Mouse (Mus musculus) lung, embryonic 14.5 days (tissue): ENCODE data around the gene Smim24. TPM values are rescaled to one million over a fixed set of nuclear protein-coding genes. Genes with fewer than 3 reads are reported as not detected.

ENCODE experiments used
- ATAC-seq: fragments of 200-750 bp; cut with Nextera tagmentation; 2 replicates; pipeline ENCODE4 v1.8.0; 2017; ENCODE audit warnings: mild to moderate bottlenecking, moderate TSS enrichment, moderate library complexity; ENCODE audit not compliant: insufficient read depth
- DNase-seq: peaks from one replicate; pipeline ENCODE4 v3.0.0-alpha.2; 2015
- H3K27ac ChIP-seq: fragments of 300-500 bp; sonication (generic); 2 replicates; pipeline ENCODE4 v1.5.1; 2014; ENCODE audit warnings: low read depth, mild to moderate bottlenecking, moderate library complexity
- H3K27me3 ChIP-seq: fragments of 300-500 bp; sonication (generic); 2 replicates; pipeline ENCODE4 v1.6.1; 2014; ENCODE audit warnings: low read length, control low read depth; ENCODE audit not compliant: insufficient read depth
- H3K36me3 ChIP-seq: fragments of 300-500 bp; sonication (generic); 2 replicates; pipeline ENCODE4 v1.6.1; 2014; ENCODE audit warnings: control low read depth; ENCODE audit not compliant: insufficient read depth
- H3K4me1 ChIP-seq: fragments of 300-500 bp; sonication (generic); 2 replicates; pipeline ENCODE4 v1.6.1; 2014; ENCODE audit warnings: antibody characterized with exemption, control low read depth; ENCODE audit not compliant: insufficient read depth
- H3K4me2 ChIP-seq: fragments of 300-500 bp; sonication (generic); 2 replicates; pipeline ENCODE4 v1.6.1; 2014; ENCODE audit warnings: mild to moderate bottlenecking
- H3K4me3 ChIP-seq: fragments of 300-500 bp; sonication (generic); 2 replicates; pipeline ENCODE4 v1.5.1; 2014; ENCODE audit warnings: low read depth, low read length
- H3K9ac ChIP-seq: fragments of 300-500 bp; sonication (generic); 2 replicates; pipeline ENCODE4 v1.6.1; 2014
- H3K9me3 ChIP-seq: fragments of 300-500 bp; sonication (generic); 2 replicates; pipeline ENCODE4 v1.6.1; 2016; ENCODE audit warnings: low read depth, low read length, control low read depth
- CTCF ChIP-seq: IDR thresholded peaks from 2 replicates; pipeline ENCODE4 v1.5.1; 2016; ENCODE audit warnings: antibody characterized with exemption, low read depth
- WGBS: fragments of 180-500 bp; shearing (Covaris S2); extraction: QIAGEN DNeasy Blood & Tissue Kit; methylation state at CpG from one replicate; pipeline ENCODE4 v1.1.7; 2014; 5-methylcytosine and 5-hydroxymethylcytosine counted together
- polyA plus RNA-seq: library from polyadenylated mRNA; unstranded; fragments of >200 nt; fragmentation: Nextera tagmentation; extraction: Ambion mirVana; gene quantifications from 2 replicates; pipeline ENCODE4 v1.2.1, GENCODE M21; 2014

Gene Smim24
- polyA plus RNA-seq, 1 experiment from 2014 or later = 3.3 TPM

- H3K4me3 ChIP-seq = peak within 1 kb of the TSS; percentile 79
- ATAC-seq (peak; percentile 94), DNase-seq (peak; percentile 99)
- peaks cover 14% of the 10 kb centered on the region for H3K4me1 ChIP-seq
- no peaks in the 10 kb centered on the region for H3K27me3 ChIP-seq
- no peaks in the 10 kb centered on the region for H3K9me3 ChIP-seq
- peaks cover 21% of the 10 kb centered on the region for H3K36me3 ChIP-seq
- H3K4me2 ChIP-seq = peak within 1 kb of the TSS; percentile 95
- WGBS = under 1% methylated on average over 54 of the region's 54 CpGs
- TF ChIP-seq CTCF = peak; percentile 93
- H3K27ac ChIP-seq = peak within 1 kb of the TSS; percentile 81
- H3K9ac ChIP-seq = peak within 1 kb of the TSS; percentile 84
These were observed 42.3 kb upstream of the Smim24 start, which contains the start of gene Hmg20b for GRCm38 (mm10) chr10:81350351-81351063. Gene Hmg20b, minus strand, starts transcription at chr10:81350480.

GRCm38 (mm10) chr10:81351678-81352291, 41.1 kb upstream of the Smim24 start:
- no peak for ATAC-seq
- Histone ChIP-seq H3K4me1 (peaks cover 16% of the 10 kb centered on the region), H3K27ac (no peak overlapping the region), H3K27me3 (no peaks in the 10 kb centered on the region), H3K4me2 (no peak overlapping the region), H3K9ac (no peak overlapping the region), H3K4me3 (no peak overlapping the region), H3K36me3 (peaks cover 15% of the 10 kb centered on the region; the same call in 1 of the 2 replicates), H3K9me3 (no peaks in the 10 kb centered on the region)
- DNase-seq = no peak
- TF ChIP-seq CTCF = no peak
- WGBS = 15% methylated on average over 9 of the region's 9 CpGs

- peaks cover 14% of the 10 kb centered on the region; the same call in 1 of the 2 replicates for H3K4me1 ChIP-seq
- H3K27ac ChIP-seq = no peak overlapping the region
- H3K9ac ChIP-seq = no peak overlapping the region
- DNase-seq (no peak), ATAC-seq (no peak)
- peaks cover 2% of the 10 kb centered on the region; the same call in 1 of the 2 replicates for H3K36me3 ChIP-seq
- H3K4me3 ChIP-seq = no peak overlapping the region
- no peak overlapping the region for H3K4me2 ChIP-seq
- no peaks in the 10 kb centered on the region for H3K9me3 ChIP-seq
- no peak for TF ChIP-seq CTCF
- 58% methylated on average over 9 of the region's 9 CpGs for WGBS
- no peaks in the 10 kb centered on the region for H3K27me3 ChIP-seq
These were observed 37.9 kb upstream of the Smim24 start for GRCm38 (mm10) chr10:81354738-81355477.

GRCm38 (mm10) chr10:81355533-81355932, 37.3 kb upstream of the Smim24 start:
- TF ChIP-seq CTCF = no peak
- H3K27me3 ChIP-seq = no peaks in the 10 kb centered on the region
- 80% methylated on average over 4 of the region's 4 CpGs for WGBS
- H3K9me3 ChIP-seq = no peaks in the 10 kb centered on the region
- no peak overlapping the region for H3K9ac ChIP-seq
- ATAC-seq = no peak
- no peak overlapping the region for H3K4me3 ChIP-seq
- DNase-seq = no peak
- H3K4me1 ChIP-seq = peaks cover 15% of the 10 kb centered on the region; the same call in 1 of the 2 replicates
- H3K4me2 ChIP-seq = no peak overlapping the region
- no peak overlapping the region for H3K27ac ChIP-seq
- peaks cover 6% of the 10 kb centered on the region; the same call in 1 of the 2 replicates for H3K36me3 ChIP-seq

GRCm38 (mm10) chr10:81356352-81356990, 36.4 kb upstream of the Smim24 start:
- Histone ChIP-seq H3K4me1 (peaks cover 18% of the 10 kb centered on the region; the same call in 1 of the 2 replicates), H3K4me3 (peak overlapping the region; percentile 78)
- TF ChIP-seq CTCF = no peak

GRCm38 (mm10) chr10:81356991-81357844, 35.6 kb upstream of the Smim24 start, which contains the start of gene Mfsd12:
Gene Mfsd12, plus strand, starts transcription at chr10:81357491.
- H3K27me3 ChIP-seq = no peaks in the 10 kb centered on the region
- ATAC-seq (peak; percentile 84), DNase-seq (peak; percentile 96)
- TF ChIP-seq CTCF = no peak
- WGBS = 2% methylated on average over 75 of the region's 79 CpGs
- H3K27ac ChIP-seq = peak within 1 kb of the TSS; percentile 69; the same call in 1 of the 2 replicates
- H3K4me3 ChIP-seq = peak within 1 kb of the TSS; percentile 78
- H3K4me2 ChIP-seq = peak within 1 kb of the TSS; percentile 100
- H3K9me3 ChIP-seq = no peaks in the 10 kb centered on the region
- peaks cover 21% of the 10 kb centered on the region for H3K4me1 ChIP-seq
- H3K9ac ChIP-seq = peak within 1 kb of the TSS; percentile 81
- H3K36me3 ChIP-seq = peaks cover 11% of the 10 kb centered on the region; the same call in 1 of the 2 replicates

More at GRCm38 (mm10) chr10:81356352-81356990, 36.4 kb upstream of the Smim24 start:
- Histone ChIP-seq H3K27me3 (no peaks in the 10 kb centered on the region), H3K9me3 (no peaks in the 10 kb centered on the region), H3K4me2 (peak overlapping the region; percentile 100), H3K36me3 (peaks cover 10% of the 10 kb centered on the region; the same call in 1 of the 2 replicates), H3K9ac (0 out of 2 replicates have a peak overlapping the region, but pooled peaks have one; percentile 81), H3K27ac (no peak overlapping the region)
- ATAC-seq = no peak
- DNase-seq = no peak
- 50% methylated on average over 12 of the region's 12 CpGs for WGBS
